9 mouse cellular contexts compared by ENCODE assay signal in the genomic region with DNA sequence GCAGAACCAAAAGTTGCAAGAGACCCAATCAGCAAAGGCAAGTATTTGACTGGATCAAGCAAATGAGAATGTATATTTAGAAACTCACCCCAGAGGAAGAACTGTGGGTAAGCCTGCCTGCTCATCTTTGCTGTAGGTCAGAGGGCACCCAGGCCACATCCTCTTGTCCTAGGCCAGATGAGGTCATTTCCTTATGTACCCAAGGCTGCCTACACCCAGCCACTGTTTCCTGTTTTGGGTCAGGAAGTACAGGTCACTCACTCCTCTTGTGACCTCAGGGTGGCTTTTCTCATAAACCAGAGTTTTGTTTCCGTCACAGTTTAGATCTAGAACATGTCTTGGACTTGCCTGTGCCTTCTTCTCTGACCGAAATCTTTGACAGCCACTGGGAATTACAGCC. TPM values are rescaled to one million over a fixed set of nuclear protein-coding genes. Genes with fewer than 3 reads are reported as not detected.
DNase-seq lines count a peak whose midpoint lies in the region; ATAC-seq lines count a peak whose summit lies in the region.
"Had no signal": no experiment of that assay in that cellular context is flagged by ENCODE, and none has a peak within 500 bp of the region (broad histone marks: within the 10 kb centered on the region; RNA-seq: fewer than 3 reads in every experiment).

No protein-coding gene starts in this region.

- no peak overlapping the region for H3K9ac ChIP-seq in heart, embryonic 12.5 days
- no peak overlapping the region for H3K9ac ChIP-seq in liver, embryonic 11.5 days (ENCODE audit: low read depth, low read length)
- H3K9ac ChIP-seq: limb, embryonic 13.5 days had no signal

- H3K4me2 ChIP-seq in heart, embryonic 12.5 days, result no peak overlapping the region
- no peak overlapping the region for H3K4me2 ChIP-seq in liver, embryonic 11.5 days
- H3K4me2 ChIP-seq: limb, embryonic 13.5 days had no signal

- peaks cover 16% of the 10 kb centered on the region for H3K4me1 ChIP-seq in heart, embryonic 12.5 days (replicated peaks)
- H3K4me1 ChIP-seq in liver, embryonic 11.5 days (replicated peaks; ENCODE audit: control insufficient read depth, insufficient read depth, low read length), result peaks cover 5% of the 10 kb centered on the region; the same call in 1 of the 2 replicates
- H3K4me1 ChIP-seq: limb, embryonic 13.5 days had no signal

- H3K27ac ChIP-seq in heart, embryonic 12.5 days (ENCODE audit: poor library complexity, severe bottlenecking), result no peak overlapping the region
- no peak overlapping the region for H3K27ac ChIP-seq in liver, embryonic 11.5 days (ENCODE audit: low read depth, low read length)
- H3K27ac ChIP-seq: limb, embryonic 13.5 days had no signal

- H3K27me3 ChIP-seq in heart, embryonic 12.5 days (replicated peaks), result no peaks in the 10 kb centered on the region
- H3K27me3 ChIP-seq in liver, embryonic 11.5 days (replicated peaks; ENCODE audit: control insufficient read depth, insufficient read depth, low read length), result no peaks in the 10 kb centered on the region
- H3K27me3 ChIP-seq: limb, embryonic 13.5 days had no signal

- 71% methylated on average over 2 of the region's 2 CpGs for WGBS in heart, embryonic 12.5 days
- WGBS in liver, embryonic 11.5 days, result 68% methylated on average over 2 of the region's 2 CpGs

- ATAC-seq in heart, embryonic 12.5 days (ENCODE audit: insufficient number of reproducible peaks, low FRiP score), result no peak
- peak; percentile 52; the same call in 1 of the 2 replicates for ATAC-seq in liver, embryonic 11.5 days (replicated peaks; ENCODE audit: low FRiP score)

- H3K36me3 ChIP-seq in heart, embryonic 12.5 days, result no peaks in the 10 kb centered on the region
- no peaks in the 10 kb centered on the region for H3K36me3 ChIP-seq in liver, embryonic 11.5 days (ENCODE audit: control insufficient read depth, insufficient read depth, low read length)
- H3K36me3 ChIP-seq: limb, embryonic 13.5 days had no signal

- H3K4me3 ChIP-seq in heart, embryonic 12.5 days, result no peak overlapping the region
- no peak overlapping the region for H3K4me3 ChIP-seq in liver, embryonic 11.5 days (ENCODE audit: low read depth, low read length)
- H3K4me3 ChIP-seq: limb, embryonic 13.5 days had no signal

- DNase-seq in heart, adult 8-10 months (ENCODE audit: low spot score), result peak; percentile 85
- peak; percentile 55 for DNase-seq in adrenal gland, postnatal 14 days
- DNase-seq in liver, embryonic 11.5 days (ENCODE audit: low spot score), result no peak
- peak; percentile 76 to 88 for DNase-seq in natural killer cell, adult 2 months (ENCODE audit: low spot score in 2 of 2)
- no peak for DNase-seq in frontal cortex, postnatal 14 days (ENCODE audit: low spot score in 2 of 2)
- no peak for DNase-seq in cerebellum, postnatal 25 days
- DNase-seq in cerebellum, adult 11 months, result no peak

- H3K9me3 ChIP-seq in heart, embryonic 12.5 days (replicated peaks), result no peaks in the 10 kb centered on the region
- H3K9me3 ChIP-seq in liver, embryonic 11.5 days (ENCODE audit: control insufficient read depth, low read length), result no peaks in the 10 kb centered on the region
- H3K9me3 ChIP-seq: limb, embryonic 13.5 days had no signal

RNA-seq across cellular contexts. Expression of gene Cd34, which starts 56.6 kb away (rescaled TPM):
- total RNA-seq in heart, adult 8-10 months (2022), result 10 to 100 TPM; 70.6 to 81.5 (median 80.7) TPM
- 86.2 and 91.5 TPM in 2 replicates for polyA plus RNA-seq in heart, embryonic 12.5 days (2016; fragmentation: Nextera tagmentation; extraction: Ambion mirVana)
- 79.3 and 95.3 TPM in 2 replicates for total RNA-seq in adrenal gland, postnatal 14 days (2021)
- 35.8 and 37.1 TPM in 2 replicates for polyA plus RNA-seq in liver, embryonic 11.5 days (2014; fragmentation: Nextera tagmentation; extraction: Ambion mirVana)

Comparison
In these comparisons a context has a peak if more than half of its experiments do, and no peak if none do; other contexts are left out.
1. DNase-seq: peak in heart, adult 8-10 months (single experiment), adrenal gland, postnatal 14 days (single experiment) and natural killer cell, adult 2 months (2 of 2); none in liver, embryonic 11.5 days (single experiment), frontal cortex, postnatal 14 days (0 of 2), cerebellum, postnatal 25 days (0 of 2) and cerebellum, adult 11 months (single experiment).